Mouse (Mus musculus): Measurements from ENCODE around the gene Gm38655. TPM values are rescaled to one million over a fixed set of nuclear protein-coding genes. Genes with fewer than 3 reads are reported as not detected.

Gene Gm38655
- total and polyA plus RNA-seq, 3 experiments = 0.29 TPM; not detected in 2

DNA sequence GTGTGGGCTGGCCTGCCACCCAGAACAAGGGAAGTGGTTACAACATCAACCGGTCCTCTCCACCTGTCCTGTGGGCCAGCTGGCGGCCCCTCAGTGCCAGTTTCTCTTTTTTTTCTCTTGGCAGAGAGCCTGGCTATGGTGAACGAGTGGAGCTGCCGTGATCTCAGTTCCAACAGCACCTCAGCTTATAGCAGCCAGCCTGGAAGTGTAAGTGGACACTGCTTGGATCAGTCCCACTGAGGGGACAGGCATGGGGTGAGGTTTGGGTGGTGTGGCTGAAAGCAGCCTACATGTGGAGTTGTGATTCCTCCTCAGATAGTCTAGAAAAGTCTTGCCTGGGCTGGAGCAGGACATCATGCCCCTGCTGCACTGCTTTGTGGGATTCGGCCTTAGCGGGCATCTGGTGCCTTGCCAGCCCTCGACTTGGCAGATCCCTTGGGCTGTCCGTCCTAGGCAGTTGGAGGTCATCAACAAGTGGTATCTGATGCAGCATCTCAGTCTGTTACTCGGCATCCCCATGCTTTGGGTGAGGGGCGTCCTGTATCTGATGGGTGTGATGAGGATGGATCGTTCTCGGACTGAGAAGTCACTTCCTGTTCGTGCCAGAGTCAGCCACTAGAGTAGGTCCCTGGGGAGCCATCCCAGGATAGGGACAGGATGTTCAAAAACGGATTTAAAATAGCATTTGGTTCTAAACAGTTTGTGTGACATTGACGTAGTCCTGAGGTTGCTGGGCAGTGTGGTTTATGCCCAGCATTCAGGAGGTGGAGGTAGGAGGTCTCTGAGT lies 35.6 kb upstream of the Gm38655 start:
- intact Hi-C loops (cut with DNase I) = no loop called here
- 41% methylated on average over 15 of the region's 15 CpGs for WGBS
- H3K27me3 ChIP-seq (ENCODE audit: control insufficient read depth, insufficient read depth, low read length) = no peaks in the 10 kb centered on the region
- H3K27ac ChIP-seq = peak overlapping the region; percentile 52
- H3K79me2 ChIP-seq (replicated peaks; ENCODE audit: control insufficient read depth, insufficient read depth, low read length) = no peaks in the 10 kb centered on the region
- DNase-seq = peak; percentile 29 to 36
- TF ChIP-seq POLR2A (IDR thresholded peaks at IDR 0.05; ENCODE audit: insufficient read depth, low read depth, low read length) = no peak
- TF ChIP-seq CTCF (IDR thresholded peaks at IDR 0.05) = peak; percentile 18
- no peak overlapping the region for H3K4me3 ChIP-seq
- H3K4me1 ChIP-seq (ENCODE audit: control insufficient read depth, insufficient read depth, low read length) = peaks cover 5% of the 10 kb centered on the region
- no peaks in the 10 kb centered on the region for H3K36me3 ChIP-seq (ENCODE audit: control insufficient read depth, insufficient read depth, low read length)
- no peak overlapping the region for H3K9ac ChIP-seq (ENCODE audit: low read depth, low read length)

DNA sequence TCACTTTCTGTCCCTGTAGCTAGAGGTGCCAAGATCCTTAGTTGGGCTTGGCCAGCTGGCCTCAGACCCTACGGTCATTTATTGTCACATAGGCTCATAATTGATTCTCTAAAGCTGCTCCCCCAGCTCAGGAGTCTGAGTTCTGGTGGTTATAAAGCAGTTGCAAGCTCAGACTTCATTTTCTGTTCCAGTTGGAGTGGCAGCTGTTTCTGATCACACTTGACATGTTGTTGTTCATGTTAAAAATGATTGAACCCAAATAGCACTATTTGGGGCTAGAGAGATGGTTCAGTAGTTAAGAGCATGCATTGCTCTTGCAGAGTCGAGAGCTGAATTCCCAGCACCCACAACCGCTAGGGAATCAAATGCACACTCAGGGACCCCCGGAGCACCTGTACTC lies 34.7 kb upstream of the Gm38655 start:
- intact Hi-C loops (cut with DNase I) = no loop called here
- Histone ChIP-seq H3K27me3 (ENCODE audit: control insufficient read depth, insufficient read depth, low read length) (no peaks in the 10 kb centered on the region), H3K36me3 (ENCODE audit: control insufficient read depth, insufficient read depth, low read length) (no peaks in the 10 kb centered on the region), H3K4me1 (ENCODE audit: control insufficient read depth, insufficient read depth, low read length) (peaks cover 5% of the 10 kb centered on the region), H3K9ac (ENCODE audit: low read depth, low read length) (no peak overlapping the region), H3K4me3 (no peak overlapping the region), H3K79me2 (replicated peaks; ENCODE audit: control insufficient read depth, insufficient read depth, low read length) (no peaks in the 10 kb centered on the region), H3K27ac (no peak overlapping the region)
- no peak for DNase-seq
- 82% methylated on average over 4 of the region's 4 CpGs for WGBS
- no peak for TF ChIP-seq POLR2A (IDR thresholded peaks at IDR 0.05; ENCODE audit: insufficient read depth, low read depth, low read length)
- TF ChIP-seq EP300 (IDR thresholded peaks at IDR 0.05; ENCODE audit: insufficient read depth, low read depth, low read length) = no peak
- no peak for TF ChIP-seq CTCF (IDR thresholded peaks at IDR 0.05)

DNA sequence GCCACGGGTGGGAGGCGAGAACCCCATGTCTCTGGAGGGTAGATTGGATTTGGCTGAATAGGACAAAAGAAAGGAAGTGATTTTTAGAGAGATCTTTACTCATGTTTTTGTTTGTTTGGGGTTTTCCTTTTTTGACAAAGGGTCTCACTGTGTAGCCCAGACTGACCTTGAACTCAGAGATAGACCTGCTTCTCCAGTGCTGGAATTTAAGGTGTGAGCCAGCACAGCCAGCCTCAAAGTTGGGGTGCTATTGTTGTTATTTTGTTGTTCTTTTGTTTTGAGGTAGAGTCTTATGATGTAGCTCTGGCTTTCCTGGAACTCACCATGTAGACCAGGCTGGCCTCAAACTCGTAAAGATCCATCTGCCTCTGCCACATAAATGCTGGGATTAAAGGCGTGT lies 27.1 kb upstream of the Gm38655 start:
- H3K4me3 ChIP-seq = no peak overlapping the region
- H3K27ac ChIP-seq = no peak overlapping the region
- H3K4me1 ChIP-seq (ENCODE audit: control insufficient read depth, insufficient read depth, low read length) = no peaks in the 10 kb centered on the region
- H3K9ac ChIP-seq (ENCODE audit: low read depth, low read length) = no peak overlapping the region
- H3K79me2 ChIP-seq (replicated peaks; ENCODE audit: control insufficient read depth, insufficient read depth, low read length) = no peaks in the 10 kb centered on the region
- TF ChIP-seq CTCF (IDR thresholded peaks at IDR 0.05) (no peak), POLR2A (IDR thresholded peaks at IDR 0.05; ENCODE audit: insufficient read depth, low read depth, low read length) (no peak), EP300 (IDR thresholded peaks at IDR 0.05; ENCODE audit: insufficient read depth, low read depth, low read length) (no peak)
- no peaks in the 10 kb centered on the region for H3K36me3 ChIP-seq (ENCODE audit: control insufficient read depth, insufficient read depth, low read length)
- no peaks in the 10 kb centered on the region for H3K27me3 ChIP-seq (ENCODE audit: control insufficient read depth, insufficient read depth, low read length)
- WGBS = 91% methylated on average over 4 of the region's 4 CpGs
- DNase-seq = no peak
- intact Hi-C loops (cut with DNase I) = no loop called here

DNA sequence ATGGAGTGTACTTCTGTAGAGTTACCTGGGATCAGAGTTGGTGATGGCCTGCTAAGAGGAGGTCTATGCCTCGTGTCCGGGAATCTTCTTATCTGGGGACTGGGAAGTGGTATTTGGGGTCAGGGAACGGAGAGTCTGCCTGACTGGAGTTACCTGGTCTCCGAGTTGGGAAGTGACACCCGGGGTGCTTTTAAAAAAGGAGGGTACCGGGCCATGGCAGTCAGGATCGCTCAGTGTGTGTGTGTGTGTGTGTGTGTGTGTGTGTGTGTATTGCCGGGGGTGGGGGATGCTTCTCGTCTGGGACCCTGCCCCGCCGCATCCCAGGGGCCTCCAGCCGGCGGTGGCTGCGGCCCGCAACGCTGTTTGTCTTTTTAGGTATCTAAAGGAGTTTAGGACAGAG lies 13.8 kb upstream of the Gm38655 start:
- Histone ChIP-seq H3K36me3 (ENCODE audit: control insufficient read depth, insufficient read depth, low read length) (peaks cover 7% of the 10 kb centered on the region; the same call in 1 of the 2 replicates), H3K27ac (peak overlapping the region; percentile 90), H3K4me3 (peak overlapping the region; percentile 98), H3K27me3 (ENCODE audit: control insufficient read depth, insufficient read depth, low read length) (no peaks in the 10 kb centered on the region), H3K9ac (ENCODE audit: low read depth, low read length) (peak overlapping the region; percentile 97), H3K79me2 (replicated peaks; ENCODE audit: control insufficient read depth, insufficient read depth, low read length) (peaks cover 10% of the 10 kb centered on the region), H3K4me1 (ENCODE audit: control insufficient read depth, insufficient read depth, low read length) (peaks cover 5% of the 10 kb centered on the region)
- 3% methylated on average over 15 of the region's 16 CpGs for WGBS
- TF ChIP-seq POLR2A (IDR thresholded peaks at IDR 0.05; ENCODE audit: insufficient read depth, low read depth, low read length) = no peak
- TF ChIP-seq EP300 (IDR thresholded peaks at IDR 0.05; ENCODE audit: insufficient read depth, low read depth, low read length) = no peak
- TF ChIP-seq CTCF (IDR thresholded peaks at IDR 0.05) = no peak
- intact Hi-C loops (cut with DNase I) = loop anchor here (5.0 kb wide), 1 partner anchor 53 kb away; the partner anchor contains the start of genes Gnptg and Tsr3
- no peak for DNase-seq

DNA sequence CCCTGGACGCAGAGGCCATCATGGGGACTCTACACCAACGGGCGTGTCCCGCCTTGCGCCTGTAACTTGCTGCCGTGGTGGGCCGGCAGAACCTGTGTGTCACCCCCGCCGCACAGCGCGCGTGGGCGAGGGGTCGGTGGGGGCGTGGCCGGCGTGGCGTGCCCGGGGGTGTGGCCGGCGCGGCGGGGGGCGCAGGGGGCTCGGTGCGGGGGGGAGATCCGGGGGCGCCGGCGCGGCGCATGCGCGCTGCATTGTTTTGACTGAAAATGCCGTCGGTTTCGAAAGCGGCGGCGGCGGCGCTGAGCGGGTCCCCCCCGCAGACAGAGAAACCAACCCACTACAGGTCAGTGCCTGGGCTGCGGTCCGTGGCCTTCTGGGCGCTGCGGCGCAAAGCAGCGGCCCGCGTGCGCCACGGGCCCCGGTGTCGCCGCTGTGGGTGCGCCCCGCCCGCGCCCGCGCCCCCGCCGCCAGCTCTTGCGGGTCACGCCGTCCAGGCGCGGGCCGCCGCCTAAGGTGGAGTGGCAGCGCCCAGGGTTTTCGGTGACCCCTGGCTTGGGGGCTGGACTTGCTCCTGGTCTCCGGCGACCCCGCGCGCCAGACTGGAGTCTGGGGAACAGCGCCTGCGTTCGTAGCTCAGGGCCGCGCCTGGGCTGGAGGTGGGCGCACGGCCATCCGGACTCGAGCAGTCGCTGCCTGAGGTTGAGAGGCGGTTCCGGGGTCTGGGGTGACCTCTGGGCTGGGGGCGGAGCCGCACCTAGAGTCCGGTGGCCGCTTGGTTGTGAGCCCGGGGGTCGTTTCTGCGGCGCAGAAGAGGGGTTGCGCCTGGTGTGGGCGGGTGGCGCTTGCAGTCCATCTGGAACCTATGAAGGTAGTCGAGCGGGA lies 13.1 kb upstream of the Gm38655 start, which contains the start of gene Unkl:
Gene Unkl, plus strand, starts transcription at position 248 of the 882 bp plus-strand sequence.
- intact Hi-C loops (cut with DNase I) = loop anchor here (5.0 kb wide), 1 partner anchor 54 kb away; the partner anchor contains the start of genes Gnptg and Tsr3
- Histone ChIP-seq H3K9ac (ENCODE audit: low read depth, low read length) (peak within 1 kb of the TSS; percentile 97), H3K79me2 (replicated peaks; ENCODE audit: control insufficient read depth, insufficient read depth, low read length) (peaks cover 5% of the 10 kb centered on the region), H3K4me3 (peak within 1 kb of the TSS; percentile 98), H3K36me3 (ENCODE audit: control insufficient read depth, insufficient read depth, low read length) (peaks cover 7% of the 10 kb centered on the region; the same call in 1 of the 2 replicates), H3K27ac (peak within 1 kb of the TSS; percentile 90), H3K27me3 (ENCODE audit: control insufficient read depth, insufficient read depth, low read length) (no peaks in the 10 kb centered on the region), H3K4me1 (ENCODE audit: control insufficient read depth, insufficient read depth, low read length) (peaks cover 7% of the 10 kb centered on the region)
- peak; percentile 84 to 87 for DNase-seq
- TF ChIP-seq POLR2A (IDR thresholded peaks at IDR 0.05; ENCODE audit: insufficient read depth, low read depth, low read length) (peak; percentile 50; the same call in 1 of the 2 replicates), EP300 (IDR thresholded peaks at IDR 0.05; ENCODE audit: insufficient read depth, low read depth, low read length) (no peak)
- WGBS = under 1% methylated on average over 98 of the region's 104 CpGs
